Mouse (Mus musculus) myocyte (in vitro differentiated cells): ENCODE data around the gene Nr4a2.

Experiments used
- MAX ChIP-seq: IDR thresholded peaks from one replicate; pipeline ENCODE4 v1.6.1; 2011; ENCODE audit warnings: low read depth, mild to moderate bottlenecking, control low read depth
- MYOG ChIP-seq, 3 experiments: IDR thresholded peaks; one replicate each; pipeline ENCODE4 v1.6.1; 2011; ENCODE audit warnings: control low read depth in 2 of 3, low read depth in 2 of 3, mild to moderate bottlenecking in 2 of 3; ENCODE audit not compliant: insufficient read length in 2 of 3, control insufficient read depth in 1 of 3, insufficient read depth in 1 of 3
- USF1 ChIP-seq: IDR thresholded peaks from one replicate; pipeline ENCODE4 v1.6.1; 2011; ENCODE audit warnings: low read depth, mild to moderate bottlenecking, control low read depth, moderate library complexity

- TF ChIP-seq USF1 (no peak), MAX (no peak), MYOG (IDR thresholded peaks at IDR 0.05; ENCODE audit: control insufficient read depth in 1 of 3, insufficient read depth in 1 of 3, insufficient read length in 2 of 3, low read depth in 2 of 3) (no peak)
Measured at GRCm38 (mm10) chr2:57117201-57117951, 6.4 kb downstream of the Nr4a2 start.
